Comparison of ENCODE assay signal across 15 mouse cellular contexts in genomic region chr10:76762411-76762810, GRCm38 (mm10).
"Had no signal": no experiment of that assay in that cellular context is flagged by ENCODE, and none has a peak within 500 bp of the region (broad histone marks: within the 10 kb centered on the region; RNA-seq: fewer than 3 reads in every experiment).

No protein-coding gene starts in this region.

- H3K27me3 ChIP-seq: limb, embryonic 12.5 days had no signal

- H3K4me1 ChIP-seq: limb, embryonic 12.5 days had no signal

- H3K27ac ChIP-seq: kidney, postnatal 0 days; limb, embryonic 12.5 days; liver, embryonic 14.5 days had no signal

- H3K9me3 ChIP-seq: limb, embryonic 12.5 days had no signal

- H3K4me3 ChIP-seq: limb, embryonic 12.5 days had no signal

- H3K9ac ChIP-seq: limb, embryonic 12.5 days; liver, embryonic 14.5 days had no signal

- DNase-seq: kidney, adult 9 months; kidney, postnatal 36 days; layer of hippocampus, postnatal 36 days; liver; lung, adult 2 months; lung, postnatal 36 days; spleen, adult 18-20 months; thymus, postnatal 4 days had no signal

- ATAC-seq: intestine, postnatal 0 days; lung, postnatal 0 days; midbrain, embryonic 16.5 days had no signal

- H3K4me2 ChIP-seq: limb, embryonic 12.5 days; midbrain, embryonic 11.5 days had no signal
